Mouse (Mus musculus) midbrain, embryonic 13.5 days (tissue): ENCODE measurements around the gene 4930432M17Rik. TPM values are rescaled to one million over a fixed set of nuclear protein-coding genes. Genes with fewer than 3 reads are reported as not detected.

Experiments
- ATAC-seq: fragments of 200-750 bp; cut with Nextera tagmentation; 2 replicates; pipeline ENCODE4 v1.8.0; 2017; ENCODE audit warnings: mild to moderate bottlenecking, moderate TSS enrichment, moderate library complexity
- H3K27ac ChIP-seq: fragments of 300-500 bp; sonication (generic); 2 replicates; pipeline ENCODE4 v1.5.1; 2015; ENCODE audit warnings: inconsistent platforms, mild to moderate bottlenecking, moderate library complexity
- H3K27me3 ChIP-seq: fragments of 300-500 bp; sonication (generic); 2 replicates; pipeline ENCODE4 v1.6.1; 2015; ENCODE audit warnings: mild to moderate bottlenecking, inconsistent platforms
- H3K36me3 ChIP-seq: fragments of 300-500 bp; sonication (generic); 2 replicates; pipeline ENCODE4 v1.6.1; 2015; ENCODE audit warnings: mild to moderate bottlenecking, inconsistent platforms
- H3K4me1 ChIP-seq: fragments of 300-500 bp; sonication (generic); replicated peaks from 2 replicates; pipeline ENCODE4 v1.6.1; 2015; ENCODE audit warnings: inconsistent platforms
- H3K4me2 ChIP-seq: fragments of 300-500 bp; sonication (generic); replicated peaks from 2 replicates; pipeline ENCODE4 v1.6.1; 2015; ENCODE audit warnings: moderate library complexity, mild to moderate bottlenecking, inconsistent platforms
- H3K4me3 ChIP-seq: fragments of 300-500 bp; sonication (generic); replicated peaks from 2 replicates; pipeline ENCODE4 v1.5.1; 2015; ENCODE audit warnings: mild to moderate bottlenecking, inconsistent platforms
- H3K9ac ChIP-seq: fragments of 300-500 bp; sonication (generic); replicated peaks from 2 replicates; pipeline ENCODE4 v1.6.1; 2015; ENCODE audit warnings: mild to moderate bottlenecking, inconsistent platforms
- H3K9me3 ChIP-seq: fragments of 300-500 bp; sonication (generic); 2 replicates; pipeline ENCODE4 v1.6.1; 2016; ENCODE audit warnings: mild to moderate bottlenecking, inconsistent platforms
- WGBS: fragments of 180-500 bp; shearing (Covaris S2); methylation state at CpG from one replicate; pipeline ENCODE4 v1.1.7; 2015; 5-methylcytosine and 5-hydroxymethylcytosine counted together
- polyA plus RNA-seq: library from polyadenylated mRNA; unstranded; fragments of >200 nt; fragmentation: Nextera tagmentation; extraction: Ambion mirVana; gene quantifications from 2 replicates; pipeline ENCODE4 v1.2.1, GENCODE M21; 2015

4930432M17Rik gene
- polyA plus RNA-seq, 1 experiment from 2014 or later: not detected

GRCm38 (mm10) chr3:121679443-121679842 is 8.9 kb downstream of the 4930432M17Rik start:
- H3K4me3 ChIP-seq: no peak overlapping the region
- peak; percentile 43; the same call in 1 of the 2 replicates for ATAC-seq
- H3K4me2 ChIP-seq: no peak overlapping the region
- no peaks in the 10 kb centered on the region for H3K36me3 ChIP-seq
- H3K27me3 ChIP-seq: no peaks in the 10 kb centered on the region
- no peak overlapping the region for H3K27ac ChIP-seq
- no peaks in the 10 kb centered on the region for H3K9me3 ChIP-seq
- H3K4me1 ChIP-seq: peaks cover 12% of the 10 kb centered on the region
- H3K9ac ChIP-seq: no peak overlapping the region
- 16% methylated on average over 3 of the region's 3 CpGs for WGBS

- 84% methylated on average over 3 of the region's 3 CpGs for WGBS
- H3K9ac ChIP-seq: no peak overlapping the region
- H3K4me2 ChIP-seq: no peak overlapping the region
- H3K36me3 ChIP-seq: no peaks in the 10 kb centered on the region
- H3K9me3 ChIP-seq: no peaks in the 10 kb centered on the region
- peaks cover 12% of the 10 kb centered on the region for H3K4me1 ChIP-seq
- H3K27me3 ChIP-seq: no peaks in the 10 kb centered on the region
- ATAC-seq: no peak
- H3K27ac ChIP-seq: no peak overlapping the region
- no peak overlapping the region for H3K4me3 ChIP-seq
These were observed 9.6 kb downstream of the 4930432M17Rik start for GRCm38 (mm10) chr3:121680187-121680586.

- H3K27ac ChIP-seq: no peak overlapping the region
- no peak overlapping the region for H3K4me2 ChIP-seq
- WGBS: 92% methylated on average over 10 of the region's 10 CpGs
- H3K27me3 ChIP-seq: no peaks in the 10 kb centered on the region
- H3K9me3 ChIP-seq: no peaks in the 10 kb centered on the region
- no peak overlapping the region for H3K4me3 ChIP-seq
- peaks cover 12% of the 10 kb centered on the region for H3K4me1 ChIP-seq
- H3K9ac ChIP-seq: no peak overlapping the region
- ATAC-seq: no peak
- no peaks in the 10 kb centered on the region for H3K36me3 ChIP-seq
These were observed 12.2 kb downstream of the 4930432M17Rik start for GRCm38 (mm10) chr3:121682439-121683411.

- H3K27ac ChIP-seq: no peak overlapping the region; the same call in 1 of the 2 replicates
- no peak overlapping the region for H3K4me3 ChIP-seq
- no peak overlapping the region for H3K9ac ChIP-seq
- ATAC-seq: no peak
- H3K4me1 ChIP-seq: peaks cover 3% of the 10 kb centered on the region; the same call in 1 of the 2 replicates
- no peaks in the 10 kb centered on the region for H3K36me3 ChIP-seq
- WGBS: 80% methylated on average over 4 of the region's 4 CpGs
- H3K4me2 ChIP-seq: no peak overlapping the region
- no peaks in the 10 kb centered on the region for H3K27me3 ChIP-seq
- H3K9me3 ChIP-seq: no peaks in the 10 kb centered on the region
These were observed 14.0 kb downstream of the 4930432M17Rik start for GRCm38 (mm10) chr3:121684552-121684951.

- H3K4me2 ChIP-seq: no peak overlapping the region
- H3K27me3 ChIP-seq: no peaks in the 10 kb centered on the region
- 83% methylated on average over 4 of the region's 4 CpGs for WGBS
- H3K9ac ChIP-seq: no peak overlapping the region
- no peak overlapping the region; the same call in 1 of the 2 replicates for H3K27ac ChIP-seq
- no peak overlapping the region for H3K4me3 ChIP-seq
- no peaks in the 10 kb centered on the region for H3K36me3 ChIP-seq
- no peak for ATAC-seq
- H3K9me3 ChIP-seq: no peaks in the 10 kb centered on the region
- H3K4me1 ChIP-seq: no peaks in the 10 kb centered on the region
These were observed 14.4 kb downstream of the 4930432M17Rik start for GRCm38 (mm10) chr3:121684963-121685362.

- no peak overlapping the region for H3K4me3 ChIP-seq
- H3K36me3 ChIP-seq: no peaks in the 10 kb centered on the region
- H3K9me3 ChIP-seq: no peaks in the 10 kb centered on the region
- 79% methylated on average over 1 of the region's 1 CpGs for WGBS
- no peaks in the 10 kb centered on the region for H3K27me3 ChIP-seq
- no peak for ATAC-seq
- no peaks in the 10 kb centered on the region for H3K4me1 ChIP-seq
- no peak overlapping the region for H3K4me2 ChIP-seq
- no peak overlapping the region for H3K27ac ChIP-seq
- H3K9ac ChIP-seq: no peak overlapping the region
These were observed 15.4 kb downstream of the 4930432M17Rik start for GRCm38 (mm10) chr3:121685985-121686384.

- peak; percentile 67 for ATAC-seq
- no peaks in the 10 kb centered on the region for H3K4me1 ChIP-seq
- no peak overlapping the region for H3K4me2 ChIP-seq
- H3K36me3 ChIP-seq: no peaks in the 10 kb centered on the region
- H3K9ac ChIP-seq: no peak overlapping the region
- no peaks in the 10 kb centered on the region for H3K27me3 ChIP-seq
- WGBS: 80% methylated on average over 4 of the region's 4 CpGs
- no peaks in the 10 kb centered on the region for H3K9me3 ChIP-seq
- H3K4me3 ChIP-seq: no peak overlapping the region
- no peak overlapping the region for H3K27ac ChIP-seq
These were observed 15.9 kb downstream of the 4930432M17Rik start for GRCm38 (mm10) chr3:121686408-121686911.

GRCm38 (mm10) chr3:121687741-121688140 is 17.2 kb downstream of the 4930432M17Rik start:
- H3K36me3 ChIP-seq: no peaks in the 10 kb centered on the region
- ATAC-seq: no peak
- no peak overlapping the region for H3K9ac ChIP-seq
- H3K4me1 ChIP-seq: no peaks in the 10 kb centered on the region
- H3K4me3 ChIP-seq: no peak overlapping the region
- H3K27ac ChIP-seq: no peak overlapping the region
- no peaks in the 10 kb centered on the region for H3K9me3 ChIP-seq
- no peaks in the 10 kb centered on the region for H3K27me3 ChIP-seq
- 83% methylated on average over 3 of the region's 3 CpGs for WGBS
- no peak overlapping the region for H3K4me2 ChIP-seq

GRCm38 (mm10) chr3:121689029-121689428 is 18.5 kb downstream of the 4930432M17Rik start:
- Histone ChIP-seq H3K4me3 (no peak overlapping the region), H3K4me2 (no peak overlapping the region), H3K36me3 (no peaks in the 10 kb centered on the region), H3K9ac (no peak overlapping the region), H3K4me1 (no peaks in the 10 kb centered on the region), H3K27ac (no peak overlapping the region), H3K27me3 (no peaks in the 10 kb centered on the region), H3K9me3 (no peaks in the 10 kb centered on the region)
- ATAC-seq: no peak
- WGBS: 82% methylated on average over 5 of the region's 5 CpGs

GRCm38 (mm10) chr3:121689697-121690096 is 19.1 kb downstream of the 4930432M17Rik start:
- Histone ChIP-seq H3K27ac (no peak overlapping the region), H3K9ac (no peak overlapping the region), H3K4me1 (no peaks in the 10 kb centered on the region), H3K9me3 (no peaks in the 10 kb centered on the region), H3K27me3 (no peaks in the 10 kb centered on the region), H3K4me3 (no peak overlapping the region), H3K4me2 (no peak overlapping the region), H3K36me3 (no peaks in the 10 kb centered on the region)
- no peak for ATAC-seq
- WGBS: 94% methylated on average over 3 of the region's 3 CpGs

GRCm38 (mm10) chr3:121693001-121693730 is 22.6 kb downstream of the 4930432M17Rik start:
- H3K36me3 ChIP-seq: no peaks in the 10 kb centered on the region
- no peak overlapping the region for H3K9ac ChIP-seq
- no peak overlapping the region for H3K27ac ChIP-seq
- 83% methylated on average over 13 of the region's 13 CpGs for WGBS
- no peak for ATAC-seq
- H3K9me3 ChIP-seq: no peaks in the 10 kb centered on the region
- H3K4me3 ChIP-seq: no peak overlapping the region
- no peaks in the 10 kb centered on the region for H3K27me3 ChIP-seq
- no peaks in the 10 kb centered on the region for H3K4me1 ChIP-seq
- no peak overlapping the region for H3K4me2 ChIP-seq

- no peak overlapping the region for H3K9ac ChIP-seq
- no peak overlapping the region for H3K27ac ChIP-seq
- no peaks in the 10 kb centered on the region for H3K9me3 ChIP-seq
- no peak overlapping the region for H3K4me2 ChIP-seq
- H3K36me3 ChIP-seq: no peaks in the 10 kb centered on the region
- WGBS: 93% methylated on average over 5 of the region's 5 CpGs
- H3K4me1 ChIP-seq: peaks cover under 1% of the 10 kb centered on the region; the same call in 1 of the 2 replicates
- no peaks in the 10 kb centered on the region for H3K27me3 ChIP-seq
- H3K4me3 ChIP-seq: no peak overlapping the region
- no peak for ATAC-seq
These were observed 23.2 kb downstream of the 4930432M17Rik start for GRCm38 (mm10) chr3:121693746-121694145.
